Mouse (Mus musculus) thymus, postnatal 25 days (tissue): Measurements from ENCODE around the gene Gm20388.
A peak's percentile ranks its signal among the peaks of the same experiment; 100 is the strongest.
"Not testable (repeated sequence)": the region's sequence is repeated elsewhere in the genome, so short reads cannot be mapped to it uniquely, and the experiment has no call there.

Experiments
- DNase-seq: peaks from one replicate; pipeline ENCODE4 v3.0.0; 2022

Gm20388 gene

DNA sequence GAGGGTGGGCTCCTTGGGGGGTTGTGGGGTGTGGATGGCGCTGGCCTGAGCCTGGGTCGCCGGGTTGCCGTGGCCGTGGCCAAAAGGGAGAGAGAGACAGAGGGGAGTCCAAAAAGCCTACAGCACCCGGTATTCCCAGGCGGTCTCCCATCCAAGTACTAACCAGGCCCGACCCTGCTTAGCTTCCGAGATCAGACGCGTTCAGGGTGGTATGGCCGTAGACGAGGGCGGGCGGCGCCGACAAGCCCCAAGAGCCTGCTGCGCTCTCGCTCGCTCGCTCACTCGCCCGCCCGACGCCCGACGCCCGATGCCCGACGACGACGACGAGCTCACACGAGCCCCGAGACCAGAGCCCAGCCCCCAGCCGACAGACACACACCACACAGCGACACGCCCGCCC lies 3712.9 kb downstream of the Gm20388 start:
- not testable (repeated sequence) for DNase-seq

DNA sequence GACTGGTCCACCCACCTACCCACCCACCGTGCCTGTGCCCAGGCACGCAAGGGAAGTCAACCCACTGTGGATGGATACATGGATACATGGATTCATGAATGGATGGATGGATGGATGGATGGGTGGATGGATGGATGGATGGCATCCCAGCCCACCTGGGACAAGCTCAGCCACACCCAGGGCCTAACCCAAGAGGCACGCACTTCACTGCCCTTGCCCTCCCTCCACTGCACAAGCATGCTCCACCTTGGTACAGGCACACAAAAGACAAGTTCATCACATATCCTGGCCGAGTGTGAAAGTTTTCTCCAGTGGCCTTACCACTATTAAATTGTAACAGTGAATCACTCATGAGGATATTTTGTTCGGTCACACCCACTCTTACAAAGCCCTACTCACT lies 3713.6 kb downstream of the Gm20388 start:
- DNase-seq, result no peak

DNA sequence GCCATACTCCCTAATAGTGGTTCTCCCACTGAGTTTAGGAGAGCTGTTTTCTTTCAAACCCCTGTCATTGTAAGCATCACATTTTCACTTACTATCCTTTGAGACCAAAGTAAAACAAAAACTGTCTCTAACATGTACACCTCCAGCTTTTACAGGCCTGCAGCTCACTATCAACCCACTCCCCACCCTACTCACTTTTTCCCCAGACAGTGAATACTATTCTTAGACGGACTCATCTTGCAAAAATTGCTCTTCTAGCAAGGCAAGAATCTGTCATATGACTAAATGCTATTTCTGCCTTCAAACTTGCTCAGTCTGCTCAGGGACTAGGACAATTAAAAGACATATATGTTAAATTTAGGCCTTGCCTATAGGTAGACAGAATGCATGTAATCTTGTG lies 3714.1 kb downstream of the Gm20388 start:
- DNase-seq, result no peak

DNA sequence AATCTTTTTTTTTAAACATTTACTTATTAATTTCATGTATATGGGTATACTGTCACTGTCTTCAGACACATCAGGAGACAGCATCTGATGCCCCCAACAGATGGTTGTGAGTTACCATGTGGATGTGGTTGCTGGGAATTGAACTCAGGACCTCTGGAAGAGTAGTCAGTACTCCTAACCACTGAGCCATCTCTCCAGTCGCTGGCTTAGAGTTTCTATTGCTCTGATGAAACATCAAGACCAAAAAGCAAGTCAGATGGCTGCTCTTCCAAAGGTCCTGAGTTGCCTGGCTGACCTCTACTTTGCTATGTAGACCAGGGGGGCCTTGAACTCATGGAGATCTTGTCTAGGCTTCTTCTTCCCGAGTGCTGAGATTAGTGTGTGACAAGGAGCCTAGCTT lies 3715.1 kb downstream of the Gm20388 start:
- DNase-seq, result no peak

DNA sequence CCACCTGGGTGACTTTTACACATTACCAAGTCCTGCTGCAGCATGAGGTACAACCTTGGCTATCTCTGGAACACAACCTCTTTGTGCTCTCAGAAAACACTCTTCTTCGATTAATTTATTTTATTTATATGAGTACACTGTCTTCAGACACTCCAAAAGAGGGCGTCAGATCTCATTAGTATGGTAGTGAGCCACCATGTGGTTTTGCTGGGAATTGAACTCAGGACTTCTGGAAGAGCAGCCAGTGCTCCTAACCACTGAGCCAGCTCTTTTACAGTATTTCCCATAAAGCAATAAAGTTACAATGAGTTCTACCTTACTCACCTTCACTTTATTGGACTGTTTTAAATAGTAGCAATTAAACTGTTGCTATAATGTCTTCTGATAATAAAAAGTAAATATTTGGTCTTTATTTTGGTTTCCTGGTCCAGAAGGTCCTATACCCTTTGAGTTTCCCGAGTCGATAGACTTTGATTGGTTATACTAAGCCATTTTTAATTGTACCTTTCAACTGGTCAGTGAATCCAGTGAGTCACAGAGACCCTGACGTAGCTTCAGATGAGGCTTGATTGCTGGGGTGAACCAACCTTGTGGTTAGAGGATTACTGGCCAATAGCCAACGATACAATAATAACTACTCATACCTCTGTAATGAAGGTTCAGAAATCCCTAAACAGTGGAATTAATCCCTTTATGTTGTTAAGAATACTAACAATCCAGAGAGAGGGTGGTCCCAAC lies 3716.9 kb downstream of the Gm20388 start:
- DNase-seq, result no peak

DNA sequence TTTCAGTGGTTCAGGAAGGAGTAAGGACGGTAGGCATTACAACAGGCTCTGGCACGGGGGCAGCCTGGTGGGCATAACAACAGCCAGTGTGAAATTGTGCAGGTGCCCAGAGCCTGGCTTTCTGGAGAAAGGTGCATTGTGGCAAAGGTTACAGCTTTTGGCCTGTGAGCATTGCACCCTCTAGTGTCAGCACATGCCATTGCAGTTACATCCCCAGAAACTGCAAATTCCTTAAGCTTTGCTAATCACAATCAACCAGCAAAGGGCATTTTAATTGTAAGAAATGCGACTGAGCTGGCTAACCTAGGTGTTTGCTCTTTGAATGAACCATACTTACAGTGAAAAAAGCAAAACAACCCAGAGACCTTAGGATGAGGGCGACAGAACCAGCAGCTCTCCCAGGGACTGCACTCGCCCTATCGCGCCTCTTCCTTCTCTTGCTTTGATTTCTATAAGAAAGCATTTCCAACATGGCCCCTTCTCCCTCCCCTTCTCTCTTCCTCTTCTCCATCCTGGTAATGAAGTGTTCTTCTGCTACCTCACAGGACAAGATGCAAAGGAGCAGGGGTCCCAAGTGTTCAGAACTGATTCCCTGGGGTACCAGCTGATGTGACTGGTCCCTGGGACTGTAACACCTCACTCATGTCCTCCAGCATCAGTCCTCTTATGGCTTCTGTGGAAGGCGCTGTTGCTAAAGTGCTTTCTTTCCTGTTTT lies 3717.8 kb downstream of the Gm20388 start:
- DNase-seq, result peak; percentile 58

DNA sequence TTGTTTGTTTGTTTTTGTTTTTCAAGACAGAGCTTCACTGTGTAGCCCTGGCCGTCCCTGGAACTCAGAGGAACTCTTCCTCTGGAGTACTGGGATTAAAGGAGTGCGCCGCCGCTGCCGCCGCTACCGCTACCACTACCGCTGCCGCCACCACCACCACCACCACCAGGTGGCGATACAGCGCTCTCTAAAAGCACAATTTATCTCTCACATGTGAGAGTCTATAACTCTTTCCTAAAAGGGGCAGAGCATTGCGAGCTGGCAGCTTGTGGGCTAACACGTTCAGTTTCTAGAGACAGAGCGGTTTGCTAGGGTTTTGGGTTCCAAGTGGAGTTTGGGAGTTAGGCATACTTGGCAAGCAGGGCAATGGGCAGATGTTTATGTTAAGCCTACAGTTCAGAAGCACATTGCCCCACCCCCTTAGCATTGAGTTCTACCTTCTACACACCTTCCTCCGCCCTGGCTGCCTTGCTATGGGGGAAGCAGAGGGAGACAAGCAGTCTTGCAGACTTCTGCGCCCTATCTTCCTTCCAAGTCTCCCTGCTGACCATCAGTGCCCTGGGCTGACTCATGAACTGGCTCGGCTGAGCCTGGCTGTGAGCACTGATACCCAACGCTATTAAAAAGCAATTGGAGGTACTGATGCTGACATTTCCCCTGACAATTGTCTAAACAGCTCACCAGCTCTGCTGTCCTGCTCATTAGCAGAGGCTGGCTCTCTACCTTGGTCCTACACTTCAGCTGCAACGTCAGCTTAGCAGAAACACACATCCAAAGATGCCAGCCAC lies 3718.5 kb downstream of the Gm20388 start:
- peak; percentile 53 for DNase-seq

DNA sequence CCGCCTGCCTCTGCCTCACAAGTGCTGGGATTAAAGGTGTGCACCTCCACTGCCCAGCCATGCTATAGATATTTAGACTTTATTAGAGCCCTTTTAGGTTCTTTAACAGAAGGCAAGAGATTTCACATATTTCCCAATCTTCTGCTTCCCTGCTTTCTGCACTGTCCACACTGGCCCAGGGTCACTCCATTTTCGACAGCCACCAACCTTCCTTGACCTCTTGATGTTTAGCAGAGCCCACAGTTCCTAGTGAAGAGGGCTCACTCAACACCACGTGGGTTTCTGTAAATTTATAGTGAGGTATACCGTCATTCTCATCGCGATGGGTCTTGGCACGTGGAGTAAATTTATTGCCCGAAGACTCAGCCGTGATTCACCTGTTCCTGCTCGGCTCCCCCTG lies 3719.4 kb downstream of the Gm20388 start:
- DNase-seq, result no peak

DNA sequence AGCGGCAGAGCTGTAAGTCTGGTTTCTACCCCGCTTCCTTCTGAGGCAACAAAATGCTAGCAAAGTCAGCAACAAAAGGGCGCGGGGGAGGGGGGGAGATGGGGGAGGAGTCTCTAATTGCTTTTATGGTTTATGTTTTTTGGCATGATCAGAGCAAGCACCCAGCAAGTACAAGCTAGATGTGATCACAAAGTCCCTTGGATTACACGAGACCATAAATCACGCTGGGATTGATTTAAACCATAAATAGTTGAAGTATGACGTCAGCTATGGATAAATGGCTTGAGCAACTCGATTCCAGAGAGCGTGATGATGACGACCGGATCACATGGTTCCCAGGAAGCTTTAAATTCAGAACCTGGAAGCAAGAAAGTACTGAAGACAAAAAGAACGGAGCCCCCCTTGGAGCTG lies 3720.2 kb downstream of the Gm20388 start:
- no peak for DNase-seq

DNA sequence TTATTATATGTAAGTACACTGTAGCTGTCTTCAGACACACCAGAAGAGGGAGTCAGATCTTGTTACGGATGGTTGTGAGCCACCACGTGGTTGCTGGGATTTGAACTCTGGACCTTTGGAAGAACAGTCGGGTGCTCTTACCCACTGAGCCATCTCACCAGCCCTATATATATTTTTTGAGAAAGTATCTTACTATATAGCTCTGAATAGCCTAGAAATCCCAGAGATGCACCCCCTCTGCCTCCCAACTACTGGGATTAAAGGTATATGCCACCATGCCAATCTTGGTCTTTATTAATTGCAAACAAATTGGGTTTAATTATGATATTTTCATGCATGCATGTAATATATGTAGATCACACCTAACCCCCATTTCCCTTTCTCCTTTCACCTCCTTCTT lies 3721.1 kb downstream of the Gm20388 start:
- DNase-seq, result not testable (repeated sequence)

DNA sequence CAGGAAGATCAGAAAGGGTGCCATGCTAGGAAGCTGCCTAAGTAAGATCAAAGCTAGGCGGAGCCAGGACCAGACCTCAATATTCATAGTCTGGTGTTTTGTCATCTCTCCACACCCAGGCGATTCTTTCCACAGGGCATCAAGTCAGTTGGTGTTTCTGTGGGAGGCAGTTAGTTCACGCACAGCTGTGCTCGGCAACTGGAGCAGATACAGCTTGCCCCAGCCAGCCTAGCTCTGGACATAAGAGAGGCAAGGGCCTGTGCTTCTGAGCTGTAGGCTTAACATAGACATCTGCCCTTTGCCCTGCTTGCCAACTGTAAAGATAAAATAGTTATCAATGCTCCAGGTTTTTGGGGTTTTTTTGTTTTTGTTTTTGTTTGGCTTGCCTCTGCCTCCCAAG lies 3721.6 kb downstream of the Gm20388 start:
- DNase-seq, result no peak

DNA sequence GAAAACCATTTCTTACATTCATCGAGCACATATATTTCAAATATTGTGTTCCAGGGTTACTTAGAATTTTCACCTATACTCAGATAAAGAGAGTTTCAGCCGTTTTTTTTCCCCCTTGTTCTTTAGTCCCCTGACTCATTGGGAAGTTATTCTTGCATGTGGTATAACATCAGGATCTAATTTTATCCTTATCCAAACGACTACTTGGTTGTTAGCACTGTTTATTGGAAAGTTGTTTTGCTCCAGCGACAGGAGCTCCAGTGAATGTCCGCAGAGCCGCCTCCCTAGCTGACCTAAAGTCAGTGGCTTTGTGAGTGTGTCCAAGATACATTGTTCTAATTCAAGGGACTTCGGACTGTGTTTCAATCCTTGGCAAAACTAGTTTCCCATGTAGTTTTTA lies 3723.2 kb downstream of the Gm20388 start:
- DNase-seq, result no peak

DNA sequence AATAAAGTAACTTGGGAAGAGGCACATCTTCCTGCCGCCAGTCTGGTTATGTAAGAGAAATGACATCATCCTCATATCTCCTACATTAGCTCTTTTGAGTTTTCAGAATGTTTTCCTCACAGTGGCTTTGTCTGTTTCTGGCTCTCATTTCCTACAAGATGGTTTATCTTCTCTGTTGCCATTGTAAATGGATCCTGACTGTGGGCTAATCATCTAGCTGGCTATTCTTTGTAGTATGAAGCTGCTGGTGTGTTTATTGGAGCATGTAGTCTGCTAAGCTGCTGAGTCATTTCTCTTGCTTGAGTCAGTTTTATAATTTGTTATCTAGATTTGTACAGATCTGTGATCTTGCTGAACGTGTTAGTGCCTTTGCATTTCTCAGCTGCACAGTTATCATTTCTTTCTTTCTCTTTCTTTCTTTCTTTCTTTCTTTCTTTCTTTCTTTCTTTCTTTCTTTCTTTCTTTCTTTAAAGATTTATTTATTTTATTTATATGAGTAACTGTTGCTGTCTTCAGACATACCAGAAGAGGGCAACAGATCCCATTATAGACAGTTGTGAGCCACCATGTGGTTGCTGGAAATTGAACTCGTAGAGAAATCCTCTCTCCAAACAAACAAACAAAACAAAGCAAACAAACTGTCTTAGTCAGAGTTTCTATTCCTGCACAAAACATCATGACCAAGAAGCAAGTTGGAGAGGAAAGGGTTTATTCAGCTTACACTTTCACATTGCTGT lies 3723.9 kb downstream of the Gm20388 start:
- DNase-seq, result no peak

DNA sequence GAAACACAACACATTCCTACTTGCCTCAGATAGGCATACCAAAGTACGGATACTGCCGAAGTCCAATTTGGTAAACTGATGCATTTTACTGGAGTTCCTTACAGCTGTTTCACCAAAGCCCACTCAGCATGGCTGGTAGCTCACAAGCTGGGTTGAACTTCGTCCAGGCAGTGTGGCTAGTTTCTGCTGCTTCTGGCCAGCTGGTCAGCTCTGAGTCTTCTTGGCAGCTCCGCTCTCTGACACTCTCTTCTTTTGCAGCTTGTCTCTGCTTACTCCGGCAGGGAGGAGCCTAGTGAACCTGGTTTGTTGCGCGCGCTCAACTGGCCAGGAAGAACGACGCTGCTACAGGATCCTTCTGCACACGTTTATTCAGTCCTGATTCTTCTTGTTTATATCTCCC lies 3725.0 kb downstream of the Gm20388 start:
- DNase-seq, result no peak

DNA sequence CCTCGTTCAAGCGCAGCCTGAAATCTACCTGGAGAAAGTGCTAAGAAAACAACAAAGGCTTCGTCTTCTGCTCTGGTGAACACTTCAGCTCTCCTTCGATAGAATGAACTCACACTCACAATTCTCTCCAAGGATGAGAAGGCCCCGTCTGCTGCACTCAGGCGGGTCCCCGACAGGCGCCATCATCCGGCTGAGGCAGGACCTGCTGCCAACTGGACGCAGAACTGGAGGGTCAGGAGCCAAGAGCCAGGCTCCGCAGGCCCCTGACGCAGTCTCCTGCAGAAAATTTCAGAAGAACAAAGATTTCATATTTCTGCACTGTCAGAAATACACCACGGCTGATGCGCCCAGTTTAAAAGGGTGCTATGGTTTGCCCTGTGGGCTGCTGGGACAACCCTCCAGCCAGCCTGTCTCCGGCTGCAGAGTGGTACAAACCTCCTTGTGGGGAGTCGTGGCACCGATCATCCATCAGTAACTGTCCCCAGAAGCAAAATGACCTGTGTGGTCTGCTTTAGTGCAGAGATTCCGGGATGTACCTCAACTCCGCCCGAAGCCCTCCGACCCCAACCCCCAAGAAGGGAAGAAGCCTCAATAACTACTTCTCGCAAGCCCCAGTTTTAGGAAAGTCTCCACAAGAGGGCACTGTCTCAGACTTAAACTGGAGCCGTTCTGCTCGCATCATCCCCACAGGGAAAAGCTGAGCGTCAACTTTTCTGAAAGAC lies 3732.8 kb downstream of the Gm20388 start:
- DNase-seq, result peak; percentile 26

DNA sequence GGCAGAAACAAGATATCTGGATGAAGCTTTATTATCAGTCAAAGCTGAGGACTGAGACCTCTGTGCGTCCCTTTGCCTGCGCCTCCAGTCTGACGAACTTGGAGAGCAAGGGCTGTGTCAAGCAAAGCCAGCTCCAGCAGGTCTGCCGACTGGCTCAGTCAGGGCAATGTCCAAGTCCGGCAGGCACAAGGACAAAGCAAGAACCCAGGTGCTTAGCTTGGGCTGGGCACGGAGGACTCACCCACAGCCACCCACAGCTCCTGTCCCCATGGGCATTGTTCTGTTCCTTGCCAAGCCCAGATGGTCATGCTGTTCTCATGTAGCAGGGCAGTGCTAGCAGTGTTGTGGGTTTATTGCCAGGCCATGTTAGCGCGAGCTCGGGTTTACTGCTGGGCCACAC lies 3734.6 kb downstream of the Gm20388 start:
- DNase-seq, result no peak

DNA sequence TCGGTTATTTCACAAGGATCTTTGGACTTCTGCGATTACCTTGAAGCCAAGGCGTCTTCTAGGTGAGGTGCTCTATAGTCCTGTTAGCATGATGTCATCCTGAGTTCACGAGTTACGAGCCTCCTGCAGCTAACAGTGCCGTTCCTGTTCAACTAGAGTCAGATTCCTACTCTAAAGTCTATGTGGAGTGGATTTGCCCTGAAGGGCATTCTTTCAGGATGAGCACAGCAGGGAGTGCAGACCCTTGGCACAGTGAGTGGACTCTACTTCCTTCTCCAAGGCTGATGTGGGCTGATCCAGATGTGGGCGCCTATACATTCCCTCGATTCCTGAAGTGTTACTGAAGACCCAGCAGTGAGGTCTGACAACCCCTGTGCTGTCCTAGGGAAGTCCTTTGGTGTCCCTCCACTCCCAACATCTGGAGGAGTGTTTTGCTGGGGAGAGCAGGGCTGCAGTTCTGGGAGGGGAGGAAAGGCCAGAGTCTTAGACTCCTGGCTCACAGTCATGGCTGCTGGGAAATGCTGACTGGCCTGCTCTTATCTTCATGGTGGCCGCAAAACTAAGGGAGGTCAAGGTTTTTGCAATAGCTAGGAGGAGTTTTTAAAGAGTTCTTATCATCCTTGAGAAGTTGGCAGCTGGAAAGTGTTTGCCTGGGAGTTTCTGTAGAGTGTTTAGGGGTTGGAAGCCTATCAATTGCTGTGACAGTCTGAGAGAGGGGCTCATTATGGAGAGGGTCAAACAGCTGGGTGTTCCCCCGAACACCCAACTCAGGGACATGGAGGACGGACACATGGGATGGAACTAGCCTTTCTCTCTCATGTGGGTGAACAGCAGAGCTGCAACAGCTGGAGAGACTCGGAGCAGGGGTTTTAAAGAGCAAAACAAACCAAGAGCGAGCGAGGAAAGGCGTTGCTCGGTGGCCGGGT lies 3737.9 kb downstream of the Gm20388 start:
- DNase-seq, result no peak

DNA sequence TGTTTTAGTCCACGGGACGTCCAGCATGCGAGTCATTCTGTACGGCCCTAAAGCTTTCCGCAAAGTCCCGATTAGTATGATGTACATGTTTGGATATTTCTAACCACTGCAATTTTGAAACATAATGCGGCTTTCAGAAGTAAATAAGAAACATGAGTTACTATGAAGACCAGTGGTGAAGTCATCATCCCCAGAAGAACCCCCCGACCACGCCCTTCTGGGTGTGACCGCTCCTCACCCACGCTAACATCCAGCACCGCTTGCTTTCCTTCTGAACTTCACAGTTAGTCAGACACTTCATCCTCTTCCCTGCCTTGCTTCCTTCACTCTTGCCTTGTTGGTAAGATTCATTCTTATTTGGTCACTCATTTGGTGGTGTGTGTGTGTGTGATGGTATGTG lies 3738.8 kb downstream of the Gm20388 start:
- DNase-seq, result no peak

DNA sequence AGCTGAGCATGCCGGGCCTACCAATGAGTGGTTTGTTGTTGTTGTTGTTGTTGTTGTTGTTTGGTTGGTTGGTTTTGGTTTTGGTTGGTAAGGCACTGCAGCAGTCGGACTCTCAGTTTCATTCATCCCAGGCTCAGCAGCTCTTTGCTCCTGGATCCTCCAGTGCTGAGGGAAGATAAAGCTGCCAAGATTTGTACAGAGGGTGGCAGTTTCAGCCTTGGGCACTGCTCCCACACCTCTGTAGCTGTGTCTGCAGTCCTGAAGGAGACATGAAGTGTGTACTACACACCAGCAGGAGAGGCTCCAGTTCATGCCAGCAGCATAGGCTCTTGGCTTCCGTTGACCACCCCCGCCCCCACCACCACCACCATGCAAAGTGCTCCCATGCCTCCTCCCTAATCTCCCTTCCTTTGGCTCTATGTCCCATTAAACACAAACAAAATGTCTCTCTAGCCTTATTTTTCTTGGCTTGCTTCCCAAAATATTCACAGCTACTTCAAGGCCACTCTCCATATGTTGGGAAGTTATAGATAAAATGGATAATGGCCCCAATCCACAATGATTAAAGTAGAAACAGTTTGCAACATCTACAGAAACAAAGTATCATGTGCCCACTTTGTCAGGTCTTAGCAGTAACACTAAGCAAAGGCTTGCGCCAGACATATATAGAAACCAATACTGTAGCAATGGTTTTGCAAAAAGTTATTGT lies 3740.9 kb downstream of the Gm20388 start:
- DNase-seq, result no peak

DNA sequence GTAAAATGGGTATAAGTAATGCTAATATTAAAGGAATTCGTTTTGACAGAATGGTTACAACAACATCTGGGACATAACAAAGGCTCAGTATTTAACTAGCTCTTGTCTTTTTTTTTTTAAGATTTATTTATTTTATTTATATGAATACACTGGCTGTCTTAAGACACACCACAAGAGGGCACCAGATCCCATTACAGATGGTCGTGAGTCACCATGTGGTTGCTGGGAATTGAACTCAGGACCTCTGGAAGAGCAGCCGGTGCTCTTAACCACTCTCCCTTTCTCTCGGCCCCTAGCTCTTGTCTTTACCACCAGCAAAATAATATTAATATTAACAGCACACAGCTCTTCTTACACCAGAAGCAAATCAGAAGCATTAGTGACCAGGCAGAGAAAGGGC lies 3742.0 kb downstream of the Gm20388 start:
- no peak for DNase-seq
